Mouse (Mus musculus) kidney, embryonic 15.5 days (tissue): ENCODE data around the gene Lyzl6. TPM values are rescaled to one million over a fixed set of nuclear protein-coding genes. Genes with fewer than 3 reads are reported as not detected.
A peak's percentile ranks its signal among the peaks of the same experiment; 100 is the strongest.
"Not testable (repeated sequence)": the region's sequence is repeated elsewhere in the genome, so short reads cannot be mapped to it uniquely, and the experiment has no call there.

Experiments used
- ATAC-seq: fragments of 200-750 bp; cut with Nextera tagmentation; replicated peaks from 2 replicates; pipeline ENCODE4 v1.8.0; 2017; ENCODE audit warnings: moderate TSS enrichment; ENCODE audit not compliant: low FRiP score
- H3K27ac ChIP-seq: fragments of 300-500 bp; sonication (generic); 2 replicates; pipeline ENCODE4 v1.5.1; 2015; ENCODE audit warnings: mild to moderate bottlenecking, inconsistent platforms
- H3K27me3 ChIP-seq: fragments of 300-500 bp; sonication (generic); 2 replicates; pipeline ENCODE4 v1.6.1; 2015; ENCODE audit warnings: inconsistent platforms
- H3K36me3 ChIP-seq: fragments of 300-500 bp; sonication (generic); 2 replicates; pipeline ENCODE4 v1.6.1; 2015; ENCODE audit warnings: inconsistent platforms
- H3K4me1 ChIP-seq: fragments of 300-500 bp; sonication (generic); 2 replicates; pipeline ENCODE4 v1.6.1; 2015; ENCODE audit warnings: inconsistent platforms
- H3K4me2 ChIP-seq: fragments of 300-500 bp; sonication (generic); 2 replicates; pipeline ENCODE4 v1.6.1; 2015; ENCODE audit warnings: moderate library complexity, mild to moderate bottlenecking, inconsistent platforms
- H3K4me3 ChIP-seq: fragments of 300-500 bp; sonication (generic); replicated peaks from 2 replicates; pipeline ENCODE4 v1.5.1; 2015; ENCODE audit warnings: mild to moderate bottlenecking, inconsistent platforms
- H3K9ac ChIP-seq: fragments of 300-500 bp; sonication (generic); 2 replicates; pipeline ENCODE4 v1.6.1; 2015; ENCODE audit warnings: mild to moderate bottlenecking, inconsistent platforms
- H3K9me3 ChIP-seq: fragments of 300-500 bp; sonication (generic); replicated peaks from 2 replicates; pipeline ENCODE4 v1.6.1; 2016; ENCODE audit warnings: inconsistent platforms
- WGBS: fragments of 180-500 bp; shearing (Covaris S2); methylation state at CpG from one replicate; pipeline ENCODE4 v1.1.7; 2015; ENCODE audit warnings: mixed read lengths; 5-methylcytosine and 5-hydroxymethylcytosine counted together
- polyA plus RNA-seq: library from polyadenylated mRNA; unstranded; fragments of >200 nt; fragmentation: Nextera tagmentation; extraction: Ambion mirVana; gene quantifications from 2 replicates; pipeline ENCODE4 v1.2.1, GENCODE M21; 2015

Gene Lyzl6
- not detected in 2 replicates for polyA plus RNA-seq

GRCm38 (mm10) chr11:103638790-103639189, at the start of gene Lyzl6:
TSS of gene Lyzl6 (minus strand) at chr11:103638890.
- peaks cover 48% of the 10 kb centered on the region for H3K27me3 ChIP-seq
- WGBS = 77% methylated on average over 3 of the region's 3 CpGs
- no peak for ATAC-seq

GRCm38 (mm10) chr11:103686706-103687105, 48.0 kb upstream of the Lyzl6 start:
- H3K4me3 ChIP-seq = no peak overlapping the region
- no peak overlapping the region for H3K9ac ChIP-seq

More at GRCm38 (mm10) chr11:103638790-103639189, at the start of gene Lyzl6:
- Histone ChIP-seq H3K9ac (no peak within 1 kb of the TSS), H3K4me2 (no peak within 1 kb of the TSS), H3K36me3 (no peaks in the 10 kb centered on the region), H3K27ac (no peak within 1 kb of the TSS), H3K9me3 (no peaks in the 10 kb centered on the region), H3K4me3 (no peak within 1 kb of the TSS), H3K4me1 (no peaks in the 10 kb centered on the region)

GRCm38 (mm10) chr11:103685261-103685736, 46.6 kb upstream of the Lyzl6 start:
- Histone ChIP-seq H3K9me3 (no peaks in the 10 kb centered on the region), H3K4me2 (no peak overlapping the region), H3K4me1 (peaks cover 14% of the 10 kb centered on the region), H3K27ac (no peak overlapping the region), H3K9ac (no peak overlapping the region), H3K4me3 (no peak overlapping the region), H3K36me3 (peaks cover 86% of the 10 kb centered on the region), H3K27me3 (no peaks in the 10 kb centered on the region)
- ATAC-seq = no peak
- 85% methylated on average over 7 of the region's 7 CpGs for WGBS

More at GRCm38 (mm10) chr11:103686706-103687105, 48.0 kb upstream of the Lyzl6 start:
- H3K4me2 ChIP-seq = 0 out of 2 replicates have a peak overlapping the region, but pooled peaks have one; percentile 14
- ATAC-seq = no peak
- H3K27me3 ChIP-seq = no peaks in the 10 kb centered on the region
- H3K9me3 ChIP-seq = no peaks in the 10 kb centered on the region
- peaks cover 17% of the 10 kb centered on the region for H3K4me1 ChIP-seq
- H3K36me3 ChIP-seq = peaks cover 73% of the 10 kb centered on the region
- 74% methylated on average over 6 of the region's 6 CpGs for WGBS
- H3K27ac ChIP-seq = peak overlapping the region; percentile 78

- H3K9me3 ChIP-seq = no peaks in the 10 kb centered on the region
- H3K27me3 ChIP-seq = no peaks in the 10 kb centered on the region
- peaks cover 96% of the 10 kb centered on the region for H3K36me3 ChIP-seq
- H3K4me3 ChIP-seq = no peak overlapping the region
- WGBS = 80% methylated on average over 11 of the region's 11 CpGs
- H3K4me2 ChIP-seq = no peak overlapping the region
- no peak overlapping the region for H3K27ac ChIP-seq
- no peak for ATAC-seq
- H3K9ac ChIP-seq = no peak overlapping the region
- no peaks in the 10 kb centered on the region for H3K4me1 ChIP-seq
Observed at GRCm38 (mm10) chr11:103683667-103684334, 45.1 kb upstream of the Lyzl6 start.

- not testable (repeated sequence) for H3K9ac ChIP-seq, H3K27me3 ChIP-seq, H3K4me1 ChIP-seq, H3K27ac ChIP-seq, H3K4me3 ChIP-seq, H3K4me2 ChIP-seq, H3K9me3 ChIP-seq, ATAC-seq
- peaks cover 61% of the 10 kb centered on the region for H3K36me3 ChIP-seq
- WGBS = 47% methylated on average over 2 of the region's 2 CpGs
Observed at GRCm38 (mm10) chr11:103677042-103677441, 38.4 kb upstream of the Lyzl6 start.

- Histone ChIP-seq H3K4me2 (no peak overlapping the region), H3K36me3 (peaks cover 46% of the 10 kb centered on the region), H3K27ac (no peak overlapping the region), H3K27me3 (no peaks in the 10 kb centered on the region), H3K4me1 (no peaks in the 10 kb centered on the region), H3K4me3 (no peak overlapping the region), H3K9me3 (no peaks in the 10 kb centered on the region), H3K9ac (no peak overlapping the region)
- ATAC-seq = no peak
- 45% methylated on average over 3 of the region's 3 CpGs for WGBS
Observed at GRCm38 (mm10) chr11:103675556-103675955, 36.9 kb upstream of the Lyzl6 start.

- Histone ChIP-seq H3K9me3 (no peaks in the 10 kb centered on the region), H3K4me3 (no peak overlapping the region), H3K9ac (no peak overlapping the region), H3K4me1 (0 out of 2 replicates have a peak, but pooled peaks cover 2% of the 10 kb centered on the region), H3K27ac (no peak overlapping the region), H3K27me3 (peaks cover 22% of the 10 kb centered on the region; the same call in 1 of the 2 replicates), H3K4me2 (no peak overlapping the region), H3K36me3 (no peaks in the 10 kb centered on the region)
- WGBS = 62% methylated on average over 13 of the region's 13 CpGs
- ATAC-seq = no peak
Observed at GRCm38 (mm10) chr11:103666907-103667426, 28.3 kb upstream of the Lyzl6 start.

- Histone ChIP-seq H3K36me3 (no peaks in the 10 kb centered on the region), H3K4me2 (no peak overlapping the region), H3K4me1 (0 out of 2 replicates have a peak, but pooled peaks cover 2% of the 10 kb centered on the region), H3K9me3 (no peaks in the 10 kb centered on the region), H3K27me3 (peaks cover 22% of the 10 kb centered on the region; the same call in 1 of the 2 replicates), H3K4me3 (no peak overlapping the region), H3K9ac (no peak overlapping the region), H3K27ac (no peak overlapping the region)
- 42% methylated on average over 10 of the region's 10 CpGs for WGBS
- ATAC-seq = no peak
Observed at GRCm38 (mm10) chr11:103666181-103666906, 27.7 kb upstream of the Lyzl6 start.

GRCm38 (mm10) chr11:103665695-103666094, 27.0 kb upstream of the Lyzl6 start:
- Histone ChIP-seq H3K4me1 (0 out of 2 replicates have a peak, but pooled peaks cover 2% of the 10 kb centered on the region), H3K27ac (no peak overlapping the region), H3K4me2 (no peak overlapping the region), H3K36me3 (no peaks in the 10 kb centered on the region), H3K27me3 (peaks cover 22% of the 10 kb centered on the region; the same call in 1 of the 2 replicates), H3K4me3 (no peak overlapping the region), H3K9ac (no peak overlapping the region), H3K9me3 (no peaks in the 10 kb centered on the region)
- 58% methylated on average over 1 of the region's 1 CpGs for WGBS
- no peak for ATAC-seq

- Histone ChIP-seq H3K4me3 (no peak overlapping the region), H3K36me3 (no peaks in the 10 kb centered on the region), H3K4me1 (0 out of 2 replicates have a peak, but pooled peaks cover 2% of the 10 kb centered on the region), H3K9me3 (no peaks in the 10 kb centered on the region), H3K4me2 (no peak overlapping the region), H3K27me3 (peaks cover 22% of the 10 kb centered on the region; the same call in 1 of the 2 replicates), H3K9ac (no peak overlapping the region), H3K27ac (no peak overlapping the region)
- no peak for ATAC-seq
- WGBS = 86% methylated on average over 8 of the region's 8 CpGs
Observed at GRCm38 (mm10) chr11:103663119-103663518, 24.4 kb upstream of the Lyzl6 start.

- Histone ChIP-seq H3K4me1 (0 out of 2 replicates have a peak, but pooled peaks cover 2% of the 10 kb centered on the region), H3K4me2 (no peak overlapping the region), H3K27me3 (peaks cover 24% of the 10 kb centered on the region), H3K9ac (no peak overlapping the region), H3K36me3 (no peaks in the 10 kb centered on the region), H3K4me3 (no peak overlapping the region), H3K27ac (no peak overlapping the region), H3K9me3 (no peaks in the 10 kb centered on the region)
- no peak for ATAC-seq
- WGBS = 80% methylated on average over 5 of the region's 5 CpGs
Observed at GRCm38 (mm10) chr11:103662546-103662945, 23.9 kb upstream of the Lyzl6 start.

GRCm38 (mm10) chr11:103661863-103662262, 23.2 kb upstream of the Lyzl6 start:
- H3K4me2 ChIP-seq = no peak overlapping the region
- 57% methylated on average over 4 of the region's 4 CpGs for whole genome bisulfite sequencing
- no peak for ATAC-seq
- H3K27ac ChIP-seq = no peak overlapping the region
- H3K36me3 ChIP-seq = no peaks in the 10 kb centered on the region
- no peak overlapping the region for H3K9ac ChIP-seq
- no peaks in the 10 kb centered on the region for H3K9me3 ChIP-seq
- peaks cover 22% of the 10 kb centered on the region for H3K27me3 ChIP-seq
- no peak overlapping the region for H3K4me3 ChIP-seq
- H3K4me1 ChIP-seq = 0 out of 2 replicates have a peak, but pooled peaks cover 2% of the 10 kb centered on the region
